Comparison of ENCODE assay signal across 10 mouse cellular contexts in the genomic region with DNA sequence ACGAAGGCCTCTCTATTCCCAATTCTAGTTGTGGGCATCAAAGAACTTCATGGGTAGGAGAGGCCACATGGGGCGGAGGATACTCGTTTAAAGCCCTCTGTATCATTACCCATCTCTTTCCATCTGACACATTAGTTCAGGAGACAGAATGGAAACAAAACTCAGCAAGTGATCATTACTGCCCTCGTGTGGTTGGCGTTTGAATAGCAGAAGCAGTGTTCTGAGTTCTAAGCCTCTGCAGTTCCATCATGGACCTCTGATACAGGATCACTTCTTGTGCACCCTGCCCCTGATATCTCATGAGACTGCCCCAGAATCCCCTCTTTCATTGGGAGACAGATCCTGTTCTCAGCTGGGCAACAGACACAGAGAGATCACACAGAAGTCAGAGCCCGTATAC. TPM values are rescaled to one million over a fixed set of nuclear protein-coding genes. Genes with fewer than 3 reads are reported as not detected.
DNase-seq lines count a peak whose midpoint lies in the region; ATAC-seq lines count a peak whose summit lies in the region.
"Had no signal": no experiment of that assay in that cellular context is flagged by ENCODE, and none has a peak within 500 bp of the region (broad histone marks: within the 10 kb centered on the region; RNA-seq: fewer than 3 reads in every experiment).

No protein-coding gene starts in this region.

- no peaks in the 10 kb centered on the region for H3K9me3 ChIP-seq in liver, embryonic 12.5 days (replicated peaks)

- ATAC-seq in liver, embryonic 12.5 days, result no peak

- H3K36me3 ChIP-seq in liver, embryonic 12.5 days, result no peaks in the 10 kb centered on the region

- DNase-seq in liver, result peak; percentile 48
- peak; percentile 45 for DNase-seq in Muller cell, postnatal 12 days (ENCODE audit: inconsistent ontology term)
- peak; percentile 63 for DNase-seq in cerebellum, adult 11-12 months
- DNase-seq in gastrocnemius, postnatal 14 days, result peak; percentile 25
- peak; percentile 66 to 71 for DNase-seq in left cerebral cortex, adult 18-20 months (ENCODE audit: low spot score in 2 of 2)
- DNase-seq in natural killer cell, adult 2 months (ENCODE audit: low spot score in 2 of 2), result peak; percentile 28 to 49
- DNase-seq in thymus, postnatal 4 days, result peak; percentile 78

- intact Hi-C loops in gastrocnemius, postnatal 14 days (cut with DNase I; ENCODE audit: low total_unique reads), result no loop called here

- no peak overlapping the region for H3K9ac ChIP-seq in liver, embryonic 12.5 days

- WGBS in liver, embryonic 12.5 days (ENCODE audit: insufficient replicate concordance), result 24% methylated on average over 6 of the region's 6 CpGs

- no peaks in the 10 kb centered on the region for H3K4me1 ChIP-seq in liver, embryonic 12.5 days

- H3K4me3 ChIP-seq in liver, embryonic 12.5 days, result no peak overlapping the region
- H3K4me3 ChIP-seq: myocyte had no signal

- no peak overlapping the region for H3K27ac ChIP-seq in liver, embryonic 12.5 days

- no peaks in the 10 kb centered on the region for H3K27me3 ChIP-seq in liver, embryonic 12.5 days (replicated peaks)

- H3K4me2 ChIP-seq in liver, embryonic 12.5 days, result no peak overlapping the region

RNA-seq across cellular contexts. Expression of gene Bpifb4, which starts 14.9 kb away (rescaled TPM):
- 0.08 TPM in 1 of 2 replicates, not detected in the other for polyA plus RNA-seq in liver, embryonic 12.5 days (2016; fragmentation: Nextera tagmentation; extraction: Ambion mirVana)
- total RNA-seq in gastrocnemius, postnatal 14 days (2021), result not detected
- not detected for total RNA-seq in left cerebral cortex, adult 18-20 months (2021)
- total RNA-seq: gastrocnemius, postnatal 4 days had no signal
- polyA plus RNA-seq: myocyte had no signal

RNA-seq across cellular contexts. Expression of gene Bpifa6, which starts 21.8 kb away (rescaled TPM):
- polyA plus RNA-seq in liver, embryonic 12.5 days (2016; fragmentation: Nextera tagmentation; extraction: Ambion mirVana), result not detected in 2 replicates
- not detected for total RNA-seq in gastrocnemius, postnatal 14 days (2021)
- total RNA-seq in left cerebral cortex, adult 18-20 months (2021), result not detected
- total RNA-seq: gastrocnemius, postnatal 4 days had no signal
- polyA plus RNA-seq: myocyte had no signal

RNA-seq across cellular contexts. Expression of gene Bpifb3, which starts 34.9 kb away (rescaled TPM):
- not detected in 2 replicates for polyA plus RNA-seq in liver, embryonic 12.5 days (2016; fragmentation: Nextera tagmentation; extraction: Ambion mirVana)
- total RNA-seq in gastrocnemius, postnatal 14 days (2021), result not detected
- total RNA-seq in left cerebral cortex, adult 18-20 months (2021), result not detected
- total RNA-seq: gastrocnemius, postnatal 4 days had no signal
- polyA plus RNA-seq: myocyte had no signal

RNA-seq across cellular contexts. Expression of gene Bpifb6, which starts 52.7 kb away (rescaled TPM):
- not detected in 2 replicates for polyA plus RNA-seq in liver, embryonic 12.5 days (2016; fragmentation: Nextera tagmentation; extraction: Ambion mirVana)
- not detected for total RNA-seq in gastrocnemius, postnatal 14 days (2021)
- not detected for total RNA-seq in left cerebral cortex, adult 18-20 months (2021)
- total RNA-seq: gastrocnemius, postnatal 4 days had no signal
- polyA plus RNA-seq: myocyte had no signal

RNA-seq across cellular contexts. Expression of gene Bpifa2, which starts 55.2 kb away (rescaled TPM):
- polyA plus RNA-seq in liver, embryonic 12.5 days (2016; fragmentation: Nextera tagmentation; extraction: Ambion mirVana), result not detected in 2 replicates
- total RNA-seq in gastrocnemius, postnatal 14 days (2021), result not detected
- total RNA-seq in left cerebral cortex, adult 18-20 months (2021), result not detected
- total RNA-seq: gastrocnemius, postnatal 4 days had no signal
- polyA plus RNA-seq: myocyte had no signal

Comparison
In these comparisons a context has a peak if more than half of its experiments do, and no peak if none do; other contexts are left out.
1. DNase-seq: peak in every context shown above with its lines; median percentile 78 in thymus, postnatal 4 days; 68 in left cerebral cortex, adult 18-20 months; 63 in cerebellum, adult 11-12 months; 48 in liver; 45 in Muller cell, postnatal 12 days; 38 in natural killer cell, adult 2 months; 25 in gastrocnemius, postnatal 14 days.